Mouse (Mus musculus) frontal cortex, postnatal 36 days (tissue): ENCODE results near the gene Fat2.
A peak's percentile ranks its signal among the peaks of the same experiment; 100 is the strongest.

Source experiments
- DNase-seq, 2 experiments: peaks; one replicate each; pipeline ENCODE4 v3.0.0; 2022; ENCODE audit warnings: low spot score in 2 of 2

The Fat2 gene

GRCm38 (mm10) chr11:55329868-55330772 is 6.2 kb downstream of the Fat2 start:
- DNase-seq = no peak

- DNase-seq = no peak
These were observed 8.6 kb downstream of the Fat2 start for GRCm38 (mm10) chr11:55327558-55328409.

- DNase-seq = no peak
These were observed 9.3 kb downstream of the Fat2 start for GRCm38 (mm10) chr11:55327111-55327510.

GRCm38 (mm10) chr11:55326211-55326610 is 10.2 kb downstream of the Fat2 start:
- DNase-seq = no peak

GRCm38 (mm10) chr11:55323854-55324253 is 12.5 kb downstream of the Fat2 start:
- DNase-seq = peak; percentile 64 to 77

GRCm38 (mm10) chr11:55320990-55321389 is 15.4 kb downstream of the Fat2 start:
- no peak for DNase-seq

GRCm38 (mm10) chr11:55315966-55316365 is 20.4 kb downstream of the Fat2 start:
- no peak for DNase-seq

GRCm38 (mm10) chr11:55314704-55315047 is 21.7 kb downstream of the Fat2 start:
- no peak for DNase-seq

GRCm38 (mm10) chr11:55313768-55314703 is 22.3 kb downstream of the Fat2 start:
- no peak for DNase-seq

GRCm38 (mm10) chr11:55302350-55302749 is 34.0 kb downstream of the Fat2 start:
- DNase-seq = no peak

GRCm38 (mm10) chr11:55293179-55293578 is 43.2 kb downstream of the Fat2 start:
- no peak for DNase-seq

GRCm38 (mm10) chr11:55291901-55292300 is 44.5 kb downstream of the Fat2 start:
- no peak for DNase-seq

GRCm38 (mm10) chr11:55289851-55290391 is 46.4 kb downstream of the Fat2 start:
- no peak for DNase-seq

- peak in 1 of 2 experiments; percentile 37 for DNase-seq
These were observed 61.6 kb downstream of the Fat2 start for GRCm38 (mm10) chr11:55274756-55275155.

GRCm38 (mm10) chr11:55268580-55268979 is 67.8 kb downstream of the Fat2 start:
- peak; percentile 8 to 9 for DNase-seq

- peak in 1 of 2 experiments; percentile 8 for DNase-seq
These were observed 70.7 kb downstream of the Fat2 start for GRCm38 (mm10) chr11:55265647-55266046.

GRCm38 (mm10) chr11:55264318-55264717 is 72.0 kb downstream of the Fat2 start:
- no peak for DNase-seq

- DNase-seq = peak in 1 of 2 experiments; percentile 13
These were observed 74.4 kb downstream of the Fat2 start for GRCm38 (mm10) chr11:55262000-55262399.

- DNase-seq = no peak
These were observed 75.3 kb downstream of the Fat2 start for GRCm38 (mm10) chr11:55261105-55261504.

- no peak for DNase-seq
These were observed 83.0 kb downstream of the Fat2 start for GRCm38 (mm10) chr11:55253391-55253790.

GRCm38 (mm10) chr11:55250527-55250926 is 85.8 kb downstream of the Fat2 start:
- DNase-seq = peak; percentile 13 to 22
